Mouse (Mus musculus) intestine, postnatal 0 days (tissue): ENCODE measurements around the gene Nox3. TPM values are rescaled to one million over a fixed set of nuclear protein-coding genes. Genes with fewer than 3 reads are reported as not detected.

Experiments
- ATAC-seq: fragments of 200-750 bp; cut with Nextera tagmentation; 2 replicates; pipeline ENCODE4 v1.8.0; 2017; ENCODE audit warnings: mild to moderate bottlenecking, moderate TSS enrichment, moderate library complexity
- H3K27ac ChIP-seq: fragments of 300-500 bp; sonication (generic); 2 replicates; pipeline ENCODE4 v1.5.1; 2014; ENCODE audit warnings: mild to moderate bottlenecking, low read depth, low read length, moderate library complexity
- H3K27me3 ChIP-seq: fragments of 300-500 bp; sonication (generic); replicated peaks from 2 replicates; pipeline ENCODE4 v1.6.1; 2014; ENCODE audit warnings: low read length, mixed read lengths; ENCODE audit not compliant: control insufficient read depth, insufficient read depth
- H3K36me3 ChIP-seq: fragments of 300-500 bp; sonication (generic); 2 replicates; pipeline ENCODE4 v1.6.1; 2014; ENCODE audit warnings: mild to moderate bottlenecking, moderate library complexity; ENCODE audit not compliant: control insufficient read depth, insufficient read depth
- H3K4me1 ChIP-seq: fragments of 300-500 bp; sonication (generic); replicated peaks from 2 replicates; pipeline ENCODE4 v1.6.1; 2014; ENCODE audit warnings: antibody characterized with exemption, low read length, mixed read lengths; ENCODE audit not compliant: control insufficient read depth, insufficient read depth
- H3K4me2 ChIP-seq: fragments of 300-500 bp; sonication (generic); replicated peaks from 2 replicates; pipeline ENCODE4 v1.6.1; 2014; ENCODE audit warnings: low read depth, mild to moderate bottlenecking, moderate library complexity
- H3K4me3 ChIP-seq: fragments of 300-500 bp; sonication (generic); 2 replicates; pipeline ENCODE4 v1.5.1; 2014; ENCODE audit warnings: low read depth, low read length
- H3K9ac ChIP-seq: fragments of 300-500 bp; sonication (generic); 2 replicates; pipeline ENCODE4 v1.6.1; 2014; ENCODE audit warnings: mild to moderate bottlenecking, low read depth, low read length
- H3K9me3 ChIP-seq: fragments of 300-500 bp; sonication (generic); 2 replicates; pipeline ENCODE4 v1.6.1; 2016; ENCODE audit warnings: mixed run types; ENCODE audit not compliant: control insufficient read depth
- CTCF ChIP-seq: sonication (generic); IDR thresholded peaks from 2 replicates; pipeline ENCODE4 v1.5.1; 2016; ENCODE audit warnings: low read depth, mild to moderate bottlenecking, control low read depth, antibody characterized with exemption, moderate library complexity
- WGBS: fragments of 180-500 bp; shearing (Covaris S2); extraction: QIAGEN DNeasy Blood & Tissue Kit; methylation state at CpG from one replicate; pipeline ENCODE4 v1.1.7; 2014; 5-methylcytosine and 5-hydroxymethylcytosine counted together
- polyA plus RNA-seq: library from polyadenylated mRNA; unstranded; fragments of >200 nt; fragmentation: Nextera tagmentation; extraction: Ambion mirVana; gene quantifications from 2 replicates; pipeline ENCODE4 v1.2.1, GENCODE M21; 2015

Nox3 gene
- polyA plus RNA-seq, 1 experiment from 2014 or later = not detected

DNA sequence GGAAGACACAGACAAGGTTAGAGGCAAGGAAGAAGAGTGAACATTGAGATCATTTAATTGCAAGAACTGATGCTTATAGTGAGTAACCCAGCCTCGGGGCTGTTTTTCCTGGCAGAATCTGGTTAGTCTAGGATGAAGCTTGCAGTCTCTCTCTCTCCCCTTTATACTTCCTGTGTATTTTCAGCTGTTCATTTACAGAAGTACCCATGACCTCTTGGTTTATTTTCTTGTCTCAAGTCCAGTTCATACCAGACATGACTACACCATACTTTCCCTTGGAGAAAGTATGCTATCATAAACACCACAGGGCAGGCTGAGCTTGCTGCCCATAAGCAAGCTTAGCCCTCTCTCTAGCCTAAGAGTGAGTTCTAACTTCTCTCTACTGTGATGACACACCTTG is 98.9 kb downstream of the Nox3 start:
- H3K4me3 ChIP-seq = no peak overlapping the region
- H3K27me3 ChIP-seq = no peaks in the 10 kb centered on the region
- no peak for ATAC-seq
- 62% methylated on average over 1 of the region's 1 CpGs for WGBS
- no peak overlapping the region for H3K4me2 ChIP-seq
- TF ChIP-seq CTCF = no peak
- no peak overlapping the region for H3K9ac ChIP-seq
- no peak overlapping the region for H3K27ac ChIP-seq
- H3K4me1 ChIP-seq = no peaks in the 10 kb centered on the region
- H3K36me3 ChIP-seq = no peaks in the 10 kb centered on the region
- no peaks in the 10 kb centered on the region for H3K9me3 ChIP-seq

Other genes starting within 250 kb of the Nox3 start
- not detected in 2 replicates for gene Cldn20, start 163.7 kb downstream of the Nox3 start, polyA plus RNA-seq
- 5.6 and 6.2 TPM in 2 replicates for gene Tfb1m, start 138.5 kb downstream of the Nox3 start, polyA plus RNA-seq